Mouse (Mus musculus) cortical plate, adult 2 months (tissue): ENCODE results near the gene Fndc5. TPM values are rescaled to one million over a fixed set of nuclear protein-coding genes. Genes with fewer than 3 reads are reported as not detected.

ENCODE experiments used
- H3K27ac ChIP-seq: fragments of 200-500 bp; 2 replicates; pipeline ENCODE4 v1.5.1; 2012; ENCODE audit warnings: low read length, control low read depth, inconsistent platforms; ENCODE audit not compliant: insufficient read depth
- H3K4me1 ChIP-seq: fragments of 200-500 bp; 2 replicates; pipeline ENCODE4 v1.6.1; 2011; ENCODE audit warnings: low read length; ENCODE audit not compliant: control insufficient read depth, insufficient read depth
- H3K4me3 ChIP-seq: fragments of 200-500 bp; 2 replicates; pipeline ENCODE4 v1.5.1; 2011; ENCODE audit warnings: mild to moderate bottlenecking, low read length, control low read depth; ENCODE audit not compliant: insufficient read depth
- CTCF ChIP-seq: fragments of 200-500 bp; IDR thresholded peaks from 2 replicates; pipeline ENCODE4 v1.5.1; 2011; ENCODE audit warnings: mild to moderate bottlenecking, control low read depth, low read length; ENCODE audit not compliant: insufficient read depth; ENCODE audit errors: extremely low read depth
- POLR2A ChIP-seq: fragments of 200-500 bp; IDR thresholded peaks from 2 replicates; pipeline ENCODE4 v1.6.1; 2011; ENCODE audit warnings: mild to moderate bottlenecking, low read length, control low read depth; ENCODE audit not compliant: insufficient read depth; ENCODE audit errors: extremely low read depth
- polyA plus RNA-seq: library from polyadenylated mRNA; depleted of rRNA; stranded (reverse); fragments of >200 nt; gene quantifications from 2 replicates; pipeline ENCODE4 v1.2.3, GENCODE M21; 2012

Fndc5 gene
- polyA plus RNA-seq, 1 experiment, result 72.0 TPM

GRCm38 (mm10) chr4:129122719-129123118 lies 14.1 kb upstream of the Fndc5 start:
- no peak overlapping the region for H3K27ac ChIP-seq
- TF ChIP-seq POLR2A (no peak), CTCF (no peak)
- no peak overlapping the region for H3K4me3 ChIP-seq
- peaks cover 6% of the 10 kb centered on the region for H3K4me1 ChIP-seq

- no peak for TF ChIP-seq CTCF
- no peak for TF ChIP-seq POLR2A
- Histone ChIP-seq H3K4me3 (no peak overlapping the region), H3K4me1 (peaks cover 14% of the 10 kb centered on the region), H3K27ac (no peak overlapping the region)
Measured at GRCm38 (mm10) chr4:129124652-129125146, 12.1 kb upstream of the Fndc5 start.

- no peak for TF ChIP-seq CTCF
- TF ChIP-seq POLR2A, result no peak
- H3K4me3 ChIP-seq, result no peak overlapping the region
- H3K4me1 ChIP-seq, result peaks cover 14% of the 10 kb centered on the region
- no peak overlapping the region for H3K27ac ChIP-seq
Measured at GRCm38 (mm10) chr4:129125736-129126451, 10.9 kb upstream of the Fndc5 start.

- peaks cover 11% of the 10 kb centered on the region for H3K4me1 ChIP-seq
- TF ChIP-seq CTCF (no peak), POLR2A (no peak)
- no peak overlapping the region for H3K27ac ChIP-seq
- H3K4me3 ChIP-seq, result no peak overlapping the region
Measured at GRCm38 (mm10) chr4:129128582-129129338, 8.0 kb upstream of the Fndc5 start.

GRCm38 (mm10) chr4:129129387-129129786 lies 7.4 kb upstream of the Fndc5 start:
- TF ChIP-seq POLR2A (no peak), CTCF (no peak)
- Histone ChIP-seq H3K27ac (no peak overlapping the region), H3K4me3 (no peak overlapping the region), H3K4me1 (peaks cover 11% of the 10 kb centered on the region)

DNA sequence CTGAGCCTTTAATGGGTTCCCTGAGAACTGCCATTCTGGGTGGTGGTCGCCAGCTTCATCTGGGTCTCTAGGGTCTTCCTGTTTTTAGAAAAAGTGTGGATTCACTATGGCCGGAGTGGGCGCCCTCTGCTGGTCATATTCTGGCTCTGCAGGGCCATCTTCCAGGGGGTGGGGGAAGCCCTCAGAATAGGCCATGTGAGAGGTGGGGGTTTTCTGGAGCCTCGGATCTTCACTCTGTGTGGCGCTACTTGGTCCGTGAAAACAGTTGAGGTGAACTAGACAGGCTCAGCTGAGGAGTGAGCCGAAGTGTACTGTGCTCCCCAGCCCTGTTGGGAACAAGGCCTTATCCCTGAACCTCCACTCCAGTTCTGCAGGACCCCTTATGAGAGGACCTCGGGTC lies 6.7 kb upstream of the Fndc5 start:
- Histone ChIP-seq H3K27ac (no peak overlapping the region), H3K4me3 (no peak overlapping the region), H3K4me1 (peaks cover 11% of the 10 kb centered on the region)
- peak; percentile 55 for TF ChIP-seq CTCF
- no peak for TF ChIP-seq POLR2A

- TF ChIP-seq CTCF, result no peak
- TF ChIP-seq POLR2A, result no peak
- peaks cover 9% of the 10 kb centered on the region for H3K4me1 ChIP-seq
- no peak overlapping the region for H3K4me3 ChIP-seq
- H3K27ac ChIP-seq, result no peak overlapping the region
Measured at GRCm38 (mm10) chr4:129130755-129131303, 6.0 kb upstream of the Fndc5 start.

DNA sequence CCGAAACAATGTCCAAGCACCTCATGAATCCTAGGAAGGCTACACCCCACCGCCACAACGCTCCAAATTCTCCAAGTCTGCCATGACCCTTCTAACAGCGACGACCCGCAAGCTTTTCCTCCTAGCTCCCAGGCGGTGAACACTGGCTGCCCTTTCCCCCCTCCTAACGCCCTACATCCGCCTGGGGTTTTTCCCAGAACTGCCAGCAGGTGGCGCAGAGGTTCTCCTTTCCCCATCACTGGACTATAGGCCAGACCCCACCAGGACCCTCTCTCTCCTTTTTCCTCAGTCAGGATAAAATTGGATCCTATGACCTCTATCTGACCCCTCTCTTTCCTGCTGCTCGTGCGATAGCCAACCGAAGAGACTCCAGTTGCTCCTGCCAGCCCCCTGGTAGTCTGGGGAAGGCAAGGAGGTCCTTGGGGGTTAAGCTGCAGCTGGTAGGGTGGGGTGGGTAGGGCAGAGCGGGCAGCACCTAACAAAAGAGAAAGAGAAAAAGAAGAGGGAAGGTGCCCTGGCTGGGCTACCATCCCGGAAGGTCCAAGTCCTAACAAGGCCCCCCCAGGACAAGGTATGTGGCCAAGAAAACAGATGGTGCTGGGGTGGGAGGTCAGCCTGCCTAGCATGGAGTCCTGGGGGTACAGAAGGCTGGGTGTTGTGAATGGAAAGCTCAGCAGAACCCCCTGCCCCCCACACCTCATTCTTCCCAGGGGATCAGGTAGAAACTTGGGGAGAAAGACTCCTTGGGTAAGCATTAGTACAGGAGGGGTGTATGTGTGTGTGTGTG lies 1.8 kb upstream of the Fndc5 start:
- H3K27ac ChIP-seq, result no peak overlapping the region

GRCm38 (mm10) chr4:129135637-129136036 lies 1.2 kb upstream of the Fndc5 start:
- Histone ChIP-seq H3K27ac (no peak overlapping the region), H3K4me1 (peaks cover 4% of the 10 kb centered on the region; the same call in 1 of the 2 replicates), H3K4me3 (no peak overlapping the region)
- TF ChIP-seq CTCF, result no peak
- no peak for TF ChIP-seq POLR2A

More for the DNA sequence above, 1.8 kb upstream of the Fndc5 start:
- Histone ChIP-seq H3K4me1 (peaks cover 4% of the 10 kb centered on the region; the same call in 1 of the 2 replicates), H3K4me3 (no peak overlapping the region)
- TF ChIP-seq POLR2A (no peak), CTCF (peak; percentile 76)
